Comparison of ENCODE assay signal across 8 mouse cellular contexts in genomic region chr11:102319941-102320685, GRCm38 (mm10). TPM values are rescaled to one million over a fixed set of nuclear protein-coding genes. Genes with fewer than 3 reads are reported as not detected.
DNase-seq lines count a peak whose midpoint lies in the region; ATAC-seq and TF ChIP-seq lines count a peak whose summit lies in the region.

No protein-coding gene starts in this region.

- peaks cover 30% of the 10 kb centered on the region for H3K4me1 ChIP-seq in embryonic facial prominence, embryonic 10.5 days
- H3K4me1 ChIP-seq in intestine, postnatal 0 days (replicated peaks; ENCODE audit: control insufficient read depth, insufficient read depth, low read length), result no peaks in the 10 kb centered on the region

- H3K4me3 ChIP-seq in embryonic facial prominence, embryonic 10.5 days, result peak overlapping the region; percentile 100
- H3K4me3 ChIP-seq in intestine, postnatal 0 days (ENCODE audit: low read depth, low read length), result peak overlapping the region; percentile 97

- H3K36me3 ChIP-seq in embryonic facial prominence, embryonic 10.5 days (replicated peaks), result peaks cover 7% of the 10 kb centered on the region
- H3K36me3 ChIP-seq in intestine, postnatal 0 days (ENCODE audit: control insufficient read depth, insufficient read depth), result no peaks in the 10 kb centered on the region

- H3K9me3 ChIP-seq in embryonic facial prominence, embryonic 10.5 days, result no peaks in the 10 kb centered on the region
- no peaks in the 10 kb centered on the region for H3K9me3 ChIP-seq in intestine, postnatal 0 days (ENCODE audit: control insufficient read depth)

- peak; percentile 89 for DNase-seq in adrenal gland, postnatal 25 days
- DNase-seq in embryonic facial prominence, embryonic 10.5 days (ENCODE audit: low spot score), result peak; percentile 84
- DNase-seq in left cerebral cortex, postnatal 36 days (ENCODE audit: low spot score in 2 of 2), result peak; percentile 90 to 91
- peak; percentile 79 for DNase-seq in mesoderm, embryonic 11.5 days (ENCODE audit: low read depth, low spot score)
- DNase-seq in right cerebral cortex, postnatal 36 days (ENCODE audit: low spot score in 2 of 2), result peak; percentile 92 to 93
- DNase-seq in yolk sac, embryonic 10.5 days (ENCODE audit: low spot score), result peak; percentile 83

- H3K9ac ChIP-seq in intestine, postnatal 0 days (ENCODE audit: low read depth, low read length), result peak overlapping the region; percentile 98

- peak overlapping the region; percentile 89 for H3K4me2 ChIP-seq in intestine, postnatal 0 days (replicated peaks; ENCODE audit: low read depth)

- peak; percentile 23; the same call in 1 of the 2 replicates for ATAC-seq in granulocyte monocyte progenitor cell, adult 5-6 weeks (replicated peaks; ENCODE audit: poor library complexity, severe bottlenecking)
- no peak for ATAC-seq in intestine, postnatal 0 days

- under 1% methylated on average over 38 of the region's 38 CpGs for WGBS in embryonic facial prominence, embryonic 10.5 days
- 1% methylated on average over 38 of the region's 38 CpGs for WGBS in intestine, postnatal 0 days

- no peak for TF ChIP-seq CTCF in intestine, postnatal 0 days (IDR thresholded peaks at IDR 0.05; ENCODE audit: low read depth)

- H3K27me3 ChIP-seq in embryonic facial prominence, embryonic 10.5 days (replicated peaks; ENCODE audit: low read depth, poor library complexity, severe bottlenecking), result peaks cover 6% of the 10 kb centered on the region; the same call in 1 of the 2 replicates
- no peaks in the 10 kb centered on the region; the same call in 1 of the 2 replicates for H3K27me3 ChIP-seq in intestine, postnatal 0 days (replicated peaks; ENCODE audit: control insufficient read depth, insufficient read depth, low read length)

- peak overlapping the region; percentile 100 for H3K27ac ChIP-seq in embryonic facial prominence, embryonic 10.5 days (replicated peaks)
- peak overlapping the region; percentile 99 for H3K27ac ChIP-seq in intestine, postnatal 0 days (ENCODE audit: low read depth, low read length)

- intact Hi-C loops in left cerebral cortex, postnatal 36 days (cut with DNase I), result loop anchor here (1.0 kb wide), 1 partner anchor 74 kb away; no protein-coding TSS in a partner anchor

RNA-seq across cellular contexts. Expression of gene Ubtf, which starts 0.6 kb away (rescaled TPM):
- 113 and 116 TPM in 2 replicates for total RNA-seq in adrenal gland, postnatal 25 days (2021)
- 94.2 and 96.3 TPM in 2 replicates for polyA plus RNA-seq in embryonic facial prominence, embryonic 10.5 days (2016; fragmentation: Nextera tagmentation; extraction: Ambion mirVana)
- 56.3 and 73.8 TPM in 2 replicates for total RNA-seq in granulocyte monocyte progenitor cell, adult 5-6 weeks (2014; fragmentation: Nextera tagmentation)
- total RNA-seq in granulocyte monocyte progenitor cell, adult 5-6 weeks (2017), result 148 and 164 TPM in 2 replicates
- 39.6 and 41.9 TPM in 2 replicates for polyA plus RNA-seq in intestine, postnatal 0 days (2015; fragmentation: Nextera tagmentation; extraction: Ambion mirVana)
- total RNA-seq in left cerebral cortex, postnatal 36 days (2021), result 100 to 1,000 TPM; 114 to 125 TPM

RNA-seq across cellular contexts. Expression of gene Atxn7l3, which starts 23.7 kb away (rescaled TPM):
- 53.6 and 62.4 TPM in 2 replicates for total RNA-seq in adrenal gland, postnatal 25 days (2021)
- polyA plus RNA-seq in embryonic facial prominence, embryonic 10.5 days (2016; fragmentation: Nextera tagmentation; extraction: Ambion mirVana), result 15.6 and 18.2 TPM in 2 replicates
- total RNA-seq in granulocyte monocyte progenitor cell, adult 5-6 weeks (2014; fragmentation: Nextera tagmentation), result 20.0 and 28.7 TPM in 2 replicates
- 20.0 and 27.1 TPM in 2 replicates for total RNA-seq in granulocyte monocyte progenitor cell, adult 5-6 weeks (2017)
- polyA plus RNA-seq in intestine, postnatal 0 days (2015; fragmentation: Nextera tagmentation; extraction: Ambion mirVana), result 8.6 and 10.5 TPM in 2 replicates
- total RNA-seq in left cerebral cortex, postnatal 36 days (2021), result 100 to 1,000 TPM; 227 to 258 TPM

RNA-seq across cellular contexts. Expression of gene Tmub2, which starts 35.4 kb away (rescaled TPM):
- 50.6 and 63.0 TPM in 2 replicates for total RNA-seq in adrenal gland, postnatal 25 days (2021)
- 45.2 and 46.2 TPM in 2 replicates for polyA plus RNA-seq in embryonic facial prominence, embryonic 10.5 days (2016; fragmentation: Nextera tagmentation; extraction: Ambion mirVana)
- total RNA-seq in granulocyte monocyte progenitor cell, adult 5-6 weeks (2014; fragmentation: Nextera tagmentation), result 22.7 and 34.6 TPM in 2 replicates
- 17.2 and 32.6 TPM in 2 replicates for total RNA-seq in granulocyte monocyte progenitor cell, adult 5-6 weeks (2017)
- 43.3 and 44.2 TPM in 2 replicates for polyA plus RNA-seq in intestine, postnatal 0 days (2015; fragmentation: Nextera tagmentation; extraction: Ambion mirVana)
- total RNA-seq in left cerebral cortex, postnatal 36 days (2021), result 10 to 100 TPM; 70.8 to 77.7 TPM

RNA-seq across cellular contexts. Expression of gene Slc4a1, which starts 45.9 kb away (rescaled TPM):
- 1.0 and 1.8 TPM in 2 replicates for total RNA-seq in adrenal gland, postnatal 25 days (2021)
- polyA plus RNA-seq in embryonic facial prominence, embryonic 10.5 days (2016; fragmentation: Nextera tagmentation; extraction: Ambion mirVana), result 29.7 and 33.8 TPM in 2 replicates
- total RNA-seq in granulocyte monocyte progenitor cell, adult 5-6 weeks (2014; fragmentation: Nextera tagmentation), result not detected in 2 replicates
- total RNA-seq in granulocyte monocyte progenitor cell, adult 5-6 weeks (2017), result under 0.01 and 1.6 TPM in 2 replicates
- polyA plus RNA-seq in intestine, postnatal 0 days (2015; fragmentation: Nextera tagmentation; extraction: Ambion mirVana), result 0.29 and 0.34 TPM in 2 replicates
- total RNA-seq in left cerebral cortex, postnatal 36 days (2021), result under 1 TPM; 0.39 to 0.50 TPM

RNA-seq across cellular contexts. Expression of gene Asb16, which starts 51.6 kb away (rescaled TPM):
- 0.36 TPM in 1 of 2 replicates, not detected in the other for total RNA-seq in adrenal gland, postnatal 25 days (2021)
- polyA plus RNA-seq in embryonic facial prominence, embryonic 10.5 days (2016; fragmentation: Nextera tagmentation; extraction: Ambion mirVana), result 0.09 and 0.10 TPM in 2 replicates
- total RNA-seq in granulocyte monocyte progenitor cell, adult 5-6 weeks (2014; fragmentation: Nextera tagmentation), result 1.1 and 3.4 TPM in 2 replicates
- total RNA-seq in granulocyte monocyte progenitor cell, adult 5-6 weeks (2017), result 0.17 and 0.31 TPM in 2 replicates
- 0.05 and 0.09 TPM in 2 replicates for polyA plus RNA-seq in intestine, postnatal 0 days (2015; fragmentation: Nextera tagmentation; extraction: Ambion mirVana)
- 1 to 10 TPM; 1.2 to 1.7 TPM for total RNA-seq in left cerebral cortex, postnatal 36 days (2021)
